In the genomic region with DNA sequence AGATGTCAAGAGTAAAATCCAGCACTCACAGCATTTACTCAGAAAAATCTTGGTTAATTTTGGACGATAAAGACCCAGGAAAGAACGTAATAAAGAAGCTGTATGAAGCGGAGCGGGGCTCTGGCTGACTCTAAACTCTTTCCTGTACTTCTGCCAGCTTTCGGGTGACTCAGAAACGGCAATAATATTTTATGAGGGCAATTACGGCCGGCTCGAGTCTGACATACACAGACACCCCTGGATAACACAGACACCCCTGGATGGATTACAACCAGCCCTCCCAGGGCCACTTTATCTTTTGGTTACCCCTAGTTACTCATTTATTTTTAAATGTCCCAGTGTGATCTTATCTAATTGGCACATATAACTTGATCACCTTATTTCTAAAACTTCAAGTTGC, we compare ENCODE assay signal across 11 mouse cellular contexts.
DNase-seq lines count a peak whose midpoint lies in the region; ATAC-seq lines count a peak whose summit lies in the region.
"Had no signal": no experiment of that assay in that cellular context is flagged by ENCODE, and none has a peak within 500 bp of the region (broad histone marks: within the 10 kb centered on the region; RNA-seq: fewer than 3 reads in every experiment).

No protein-coding gene starts in this region.

- no peak for DNase-seq in embryonic facial prominence, embryonic 10.5 days (ENCODE audit: low spot score)
- no peak for DNase-seq in liver, embryonic 13.5 days
- DNase-seq in liver: no peak
- DNase-seq in adrenal gland, postnatal 25 days: peak; percentile 53
- no peak for DNase-seq in left cerebral cortex, adult 18-20 months (ENCODE audit: low spot score in 2 of 2)
- DNase-seq in frontal cortex, adult 2 months (ENCODE audit: extremely low spot score in 1 of 2, low spot score in 1 of 2): no peak
- DNase-seq: cerebellum, adult 9-10 months had no signal

- peaks cover 47% of the 10 kb centered on the region for H3K4me1 ChIP-seq in embryonic facial prominence, embryonic 15.5 days
- peaks cover 34% of the 10 kb centered on the region for H3K4me1 ChIP-seq in embryonic facial prominence, embryonic 10.5 days
- H3K4me1 ChIP-seq in liver, embryonic 13.5 days (replicated peaks): peaks cover 67% of the 10 kb centered on the region
- peaks cover 50% of the 10 kb centered on the region for H3K4me1 ChIP-seq in liver, embryonic 16.5 days (ENCODE audit: control insufficient read depth, low read depth, low read length)

- H3K27ac ChIP-seq in embryonic facial prominence, embryonic 15.5 days (replicated peaks): peak overlapping the region; percentile 29; the same call in 1 of the 2 replicates
- H3K27ac ChIP-seq in embryonic facial prominence, embryonic 10.5 days (replicated peaks): no peak overlapping the region
- H3K27ac ChIP-seq in liver, embryonic 13.5 days: 0 out of 2 replicates have a peak overlapping the region, but pooled peaks have one; percentile 2
- peak overlapping the region; percentile 9 for H3K27ac ChIP-seq in liver, embryonic 16.5 days (ENCODE audit: low read length)
- H3K27ac ChIP-seq: embryonic facial prominence, embryonic 12.5 days had no signal

- WGBS in embryonic facial prominence, embryonic 15.5 days: 51% methylated on average over 9 of the region's 9 CpGs
- WGBS in embryonic facial prominence, embryonic 10.5 days: 94% methylated on average over 9 of the region's 9 CpGs
- 67% methylated on average over 9 of the region's 9 CpGs for WGBS in liver, embryonic 13.5 days (ENCODE audit: insufficient replicate concordance)
- 67% methylated on average over 9 of the region's 9 CpGs for WGBS in liver, embryonic 16.5 days (ENCODE audit: insufficient replicate concordance)

- no peaks in the 10 kb centered on the region for H3K36me3 ChIP-seq in embryonic facial prominence, embryonic 15.5 days
- no peaks in the 10 kb centered on the region for H3K36me3 ChIP-seq in embryonic facial prominence, embryonic 10.5 days (replicated peaks)
- H3K36me3 ChIP-seq in liver, embryonic 13.5 days: no peaks in the 10 kb centered on the region
- no peaks in the 10 kb centered on the region for H3K36me3 ChIP-seq in liver, embryonic 16.5 days (ENCODE audit: control insufficient read depth, insufficient read depth)
- H3K36me3 ChIP-seq: embryonic facial prominence, embryonic 12.5 days had no signal

- ATAC-seq in embryonic facial prominence, embryonic 15.5 days (ENCODE audit: insufficient number of reproducible peaks, low FRiP score, low TSS enrichment, low read depth): no peak
- no peak for ATAC-seq in liver, embryonic 13.5 days (ENCODE audit: low read depth)
- ATAC-seq in liver, embryonic 16.5 days (ENCODE audit: low read depth): no peak
- ATAC-seq: forebrain, embryonic 16.5 days had no signal

- H3K4me3 ChIP-seq in embryonic facial prominence, embryonic 15.5 days (replicated peaks): no peak overlapping the region
- H3K4me3 ChIP-seq in embryonic facial prominence, embryonic 10.5 days: no peak overlapping the region
- no peak overlapping the region for H3K4me3 ChIP-seq in liver, embryonic 13.5 days (replicated peaks)
- no peak overlapping the region for H3K4me3 ChIP-seq in liver, embryonic 16.5 days (ENCODE audit: low read depth, low read length)
- H3K4me3 ChIP-seq: embryonic facial prominence, embryonic 12.5 days had no signal

- no peaks in the 10 kb centered on the region for H3K27me3 ChIP-seq in embryonic facial prominence, embryonic 15.5 days
- no peaks in the 10 kb centered on the region for H3K27me3 ChIP-seq in embryonic facial prominence, embryonic 10.5 days (replicated peaks; ENCODE audit: low read depth, poor library complexity, severe bottlenecking)
- H3K27me3 ChIP-seq in liver, embryonic 13.5 days: no peaks in the 10 kb centered on the region
- no peaks in the 10 kb centered on the region for H3K27me3 ChIP-seq in liver, embryonic 16.5 days (ENCODE audit: control insufficient read depth, insufficient read depth, low read depth, low read length)
- H3K27me3 ChIP-seq: embryonic facial prominence, embryonic 12.5 days had no signal

- no peak overlapping the region for H3K4me2 ChIP-seq in embryonic facial prominence, embryonic 15.5 days (replicated peaks)
- no peak overlapping the region for H3K4me2 ChIP-seq in liver, embryonic 13.5 days
- no peak overlapping the region for H3K4me2 ChIP-seq in liver, embryonic 16.5 days (ENCODE audit: low read depth, low read length)
- H3K4me2 ChIP-seq: embryonic facial prominence, embryonic 12.5 days had no signal

- no peaks in the 10 kb centered on the region for H3K9me3 ChIP-seq in embryonic facial prominence, embryonic 15.5 days (replicated peaks)
- no peaks in the 10 kb centered on the region for H3K9me3 ChIP-seq in embryonic facial prominence, embryonic 10.5 days
- H3K9me3 ChIP-seq in liver, embryonic 13.5 days (replicated peaks): no peaks in the 10 kb centered on the region
- H3K9me3 ChIP-seq in liver, embryonic 16.5 days (replicated peaks; ENCODE audit: control insufficient read depth, low read length): no peaks in the 10 kb centered on the region
- H3K9me3 ChIP-seq: embryonic facial prominence, embryonic 12.5 days had no signal

- H3K9ac ChIP-seq in embryonic facial prominence, embryonic 15.5 days: no peak overlapping the region
- H3K9ac ChIP-seq in liver, embryonic 13.5 days: no peak overlapping the region
- H3K9ac ChIP-seq in liver, embryonic 16.5 days (ENCODE audit: low read depth, low read length): 0 out of 2 replicates have a peak overlapping the region, but pooled peaks have one; percentile 11
- H3K9ac ChIP-seq: embryonic facial prominence, embryonic 12.5 days had no signal
